Mouse (Mus musculus) liver, embryonic 11.5 days (tissue): ENCODE measurements around the gene Stim2. TPM values are rescaled to one million over a fixed set of nuclear protein-coding genes. Genes with fewer than 3 reads are reported as not detected.

Experiments used
- ATAC-seq: fragments of 200-750 bp; cut with Nextera tagmentation; replicated peaks from 2 replicates; pipeline ENCODE4 v1.8.0; 2017; ENCODE audit warnings: moderate number of reproducible peaks, mild to moderate bottlenecking, moderate TSS enrichment, moderate library complexity; ENCODE audit not compliant: low FRiP score
- DNase-seq: peaks from one replicate; pipeline ENCODE4 v3.0.0-alpha.2; 2017; ENCODE audit warnings: low spot score
- H3K27ac ChIP-seq: fragments of 300-500 bp; sonication (generic); 2 replicates; pipeline ENCODE4 v1.5.1; 2014; ENCODE audit warnings: mild to moderate bottlenecking, low read depth, low read length, control low read depth
- H3K27me3 ChIP-seq: fragments of 300-500 bp; sonication (generic); replicated peaks from 2 replicates; pipeline ENCODE4 v1.6.1; 2014; ENCODE audit warnings: low read length, mixed read lengths; ENCODE audit not compliant: control insufficient read depth, insufficient read depth
- H3K36me3 ChIP-seq: fragments of 300-500 bp; sonication (generic); 2 replicates; pipeline ENCODE4 v1.6.1; 2014; ENCODE audit warnings: mild to moderate bottlenecking, low read length, moderate library complexity, mixed read lengths; ENCODE audit not compliant: control insufficient read depth, insufficient read depth
- H3K4me1 ChIP-seq: fragments of 300-500 bp; sonication (generic); replicated peaks from 2 replicates; pipeline ENCODE4 v1.6.1; 2014; ENCODE audit warnings: low read length, mixed read lengths; ENCODE audit not compliant: control insufficient read depth, insufficient read depth
- H3K4me2 ChIP-seq: fragments of 300-500 bp; sonication (generic); 2 replicates; pipeline ENCODE4 v1.6.1; 2014; ENCODE audit warnings: mild to moderate bottlenecking, control low read depth, moderate library complexity
- H3K4me3 ChIP-seq: fragments of 300-500 bp; sonication (generic); 2 replicates; pipeline ENCODE4 v1.5.1; 2014; ENCODE audit warnings: low read depth, low read length, control low read depth
- H3K9ac ChIP-seq: fragments of 300-500 bp; sonication (generic); 2 replicates; pipeline ENCODE4 v1.6.1; 2014; ENCODE audit warnings: low read depth, low read length, control low read depth
- H3K9me3 ChIP-seq: fragments of 300-500 bp; sonication (generic); 2 replicates; pipeline ENCODE4 v1.6.1; 2016; ENCODE audit warnings: low read length, inconsistent platforms, mixed read lengths; ENCODE audit not compliant: control insufficient read depth
- WGBS: fragments of 180-500 bp; shearing (Covaris S2); extraction: QIAGEN DNeasy Blood & Tissue Kit; methylation state at CpG from one replicate; pipeline ENCODE4 v1.1.7; 2014; 5-methylcytosine and 5-hydroxymethylcytosine counted together
- polyA plus RNA-seq: library from polyadenylated mRNA; unstranded; fragments of >200 nt; fragmentation: Nextera tagmentation; extraction: Ambion mirVana; gene quantifications from 2 replicates; pipeline ENCODE4 v1.2.1, GENCODE M21; 2014

The Stim2 gene
- polyA plus RNA-seq, 1 experiment from 2014 or later = 13.2 TPM

DNA sequence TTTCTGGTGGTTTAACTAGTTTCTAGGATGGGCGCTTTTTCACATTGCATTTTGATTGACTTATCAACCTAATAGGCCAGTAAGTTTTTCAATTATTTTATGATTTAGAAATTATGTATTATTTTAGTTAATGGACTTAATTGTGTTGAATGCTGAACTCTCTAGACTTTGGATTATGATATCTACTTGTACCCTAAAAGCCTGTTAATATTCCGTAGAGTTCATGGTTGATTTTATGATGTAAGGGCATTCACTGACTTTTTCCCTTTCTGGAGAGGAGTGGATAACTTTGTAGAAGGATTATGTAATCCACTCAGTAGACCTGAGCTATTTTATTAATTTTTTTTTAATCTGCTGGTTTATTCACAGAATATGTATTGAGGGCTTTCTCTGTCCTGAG lies 20.6 kb downstream of the Stim2 start:
- Histone ChIP-seq H3K4me2 (no peak overlapping the region), H3K4me1 (no peaks in the 10 kb centered on the region), H3K9ac (no peak overlapping the region), H3K27me3 (no peaks in the 10 kb centered on the region), H3K4me3 (no peak overlapping the region), H3K36me3 (no peaks in the 10 kb centered on the region), H3K9me3 (no peaks in the 10 kb centered on the region), H3K27ac (no peak overlapping the region)
- DNase-seq = no peak
- ATAC-seq = no peak
- WGBS = 84% methylated on average over 2 of the region's 2 CpGs

- Histone ChIP-seq H3K36me3 (no peaks in the 10 kb centered on the region), H3K4me1 (peaks cover 1% of the 10 kb centered on the region; the same call in 1 of the 2 replicates), H3K4me3 (no peak overlapping the region), H3K4me2 (no peak overlapping the region), H3K27ac (no peak overlapping the region), H3K9me3 (no peaks in the 10 kb centered on the region), H3K9ac (no peak overlapping the region), H3K27me3 (no peaks in the 10 kb centered on the region)
- WGBS = 63% methylated on average over 4 of the region's 4 CpGs
- DNase-seq (no peak), ATAC-seq (no peak)
Observed at GRCm38 (mm10) chr5:54019546-54019945, 21.2 kb downstream of the Stim2 start.

DNA sequence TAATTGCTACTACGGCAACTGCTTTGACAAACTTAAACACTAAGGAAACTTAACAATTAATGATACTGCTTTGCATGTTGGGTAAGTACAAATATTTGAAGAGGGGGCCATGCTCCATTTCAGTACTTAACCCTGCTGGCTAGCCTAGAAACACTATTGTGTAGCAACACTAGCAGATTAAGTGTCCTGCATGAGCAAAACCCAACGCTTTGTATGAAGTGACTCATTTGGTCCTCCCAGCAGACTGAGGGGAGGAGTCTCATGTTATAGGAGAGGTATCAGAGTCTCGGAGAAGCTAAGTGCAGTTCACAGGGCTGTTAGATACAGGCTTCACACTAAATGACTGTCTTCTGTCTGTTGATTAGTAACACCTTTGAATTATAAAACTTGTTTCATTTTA lies 26.3 kb downstream of the Stim2 start:
- Histone ChIP-seq H3K9me3 (no peaks in the 10 kb centered on the region), H3K4me1 (peaks cover 4% of the 10 kb centered on the region; the same call in 1 of the 2 replicates), H3K4me2 (no peak overlapping the region), H3K36me3 (no peaks in the 10 kb centered on the region), H3K27ac (no peak overlapping the region), H3K4me3 (no peak overlapping the region), H3K27me3 (no peaks in the 10 kb centered on the region), H3K9ac (no peak overlapping the region)
- WGBS = 63% methylated on average over 3 of the region's 3 CpGs
- ATAC-seq (no peak), DNase-seq (no peak)

- Histone ChIP-seq H3K9me3 (no peaks in the 10 kb centered on the region), H3K27ac (no peak overlapping the region), H3K9ac (no peak overlapping the region), H3K36me3 (no peaks in the 10 kb centered on the region), H3K4me1 (peaks cover 4% of the 10 kb centered on the region; the same call in 1 of the 2 replicates), H3K4me2 (no peak overlapping the region), H3K4me3 (no peak overlapping the region), H3K27me3 (no peaks in the 10 kb centered on the region)
- ATAC-seq = no peak
- WGBS = 79% methylated on average over 2 of the region's 2 CpGs
- DNase-seq = no peak
Observed at GRCm38 (mm10) chr5:54025630-54026029, 27.3 kb downstream of the Stim2 start.

DNA sequence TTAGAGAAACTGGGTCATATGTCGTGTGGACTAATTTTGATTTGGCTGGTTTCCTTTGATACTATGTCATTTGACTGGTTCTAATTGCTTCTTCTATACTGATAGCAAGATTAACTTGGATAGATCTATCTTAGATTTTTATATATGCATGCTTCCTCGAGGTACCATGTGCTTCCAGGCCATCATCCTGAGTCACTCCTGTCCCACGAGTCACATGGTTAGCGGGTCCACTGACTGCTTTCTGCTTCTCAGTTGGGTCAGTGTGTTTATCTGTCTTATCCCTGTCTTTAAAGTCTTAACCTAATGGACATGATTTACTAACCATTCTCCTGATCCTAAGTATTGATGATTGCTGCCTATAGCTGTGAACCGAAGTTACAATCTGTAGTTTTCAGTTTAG lies 34.9 kb downstream of the Stim2 start:
- 79% methylated on average over 5 of the region's 5 CpGs for WGBS
- H3K4me3 ChIP-seq = no peak overlapping the region
- no peaks in the 10 kb centered on the region for H3K9me3 ChIP-seq
- H3K4me2 ChIP-seq = no peak overlapping the region
- no peak for ATAC-seq
- no peak for DNase-seq
- H3K9ac ChIP-seq = no peak overlapping the region
- no peaks in the 10 kb centered on the region for H3K36me3 ChIP-seq
- H3K4me1 ChIP-seq = no peaks in the 10 kb centered on the region; the same call in 1 of the 2 replicates
- H3K27me3 ChIP-seq = no peaks in the 10 kb centered on the region
- H3K27ac ChIP-seq = no peak overlapping the region

- Histone ChIP-seq H3K9ac (no peak overlapping the region), H3K4me1 (no peaks in the 10 kb centered on the region; the same call in 1 of the 2 replicates), H3K4me2 (no peak overlapping the region), H3K9me3 (no peaks in the 10 kb centered on the region), H3K36me3 (no peaks in the 10 kb centered on the region), H3K27me3 (no peaks in the 10 kb centered on the region), H3K27ac (no peak overlapping the region), H3K4me3 (no peak overlapping the region)
- ATAC-seq (no peak), DNase-seq (no peak)
- WGBS = 56% methylated on average over 1 of the region's 1 CpGs
Observed at GRCm38 (mm10) chr5:54034680-54035079, 36.4 kb downstream of the Stim2 start.

DNA sequence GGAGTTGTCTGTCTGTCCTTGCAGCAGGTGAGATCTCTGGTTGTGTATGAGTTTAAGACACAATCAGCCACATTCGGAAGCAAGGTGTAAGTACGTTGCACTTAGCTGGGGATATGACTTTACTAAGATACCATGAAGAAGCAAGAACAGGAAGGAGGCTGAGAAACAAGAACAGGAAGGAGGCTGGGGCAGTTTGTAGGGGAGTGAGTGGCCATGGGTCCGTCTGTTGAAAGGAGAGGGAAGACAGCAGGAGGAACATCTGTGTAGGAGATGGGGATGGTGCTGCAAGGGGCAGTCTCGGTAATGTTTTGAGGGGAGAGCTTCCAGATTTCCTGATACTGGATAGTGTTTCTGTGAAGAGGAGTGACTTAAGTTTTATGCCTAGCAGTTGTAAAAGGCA lies 40.3 kb downstream of the Stim2 start:
- 48% methylated on average over 4 of the region's 4 CpGs for WGBS
- Histone ChIP-seq H3K9me3 (no peaks in the 10 kb centered on the region), H3K4me3 (no peak overlapping the region), H3K4me2 (no peak overlapping the region), H3K27ac (no peak overlapping the region), H3K27me3 (no peaks in the 10 kb centered on the region), H3K9ac (no peak overlapping the region), H3K36me3 (no peaks in the 10 kb centered on the region), H3K4me1 (no peaks in the 10 kb centered on the region; the same call in 1 of the 2 replicates)
- DNase-seq = no peak
- no peak for ATAC-seq

GRCm38 (mm10) chr5:54040527-54040926 lies 42.2 kb downstream of the Stim2 start:
- Histone ChIP-seq H3K4me1 (peaks cover 13% of the 10 kb centered on the region), H3K36me3 (no peaks in the 10 kb centered on the region), H3K9me3 (no peaks in the 10 kb centered on the region), H3K27me3 (no peaks in the 10 kb centered on the region), H3K4me2 (no peak overlapping the region), H3K9ac (no peak overlapping the region), H3K4me3 (no peak overlapping the region), H3K27ac (no peak overlapping the region)
- ATAC-seq (no peak), DNase-seq (no peak)
- 76% methylated on average over 8 of the region's 8 CpGs for WGBS

GRCm38 (mm10) chr5:54042013-54042412 lies 43.7 kb downstream of the Stim2 start:
- no peak overlapping the region for H3K9ac ChIP-seq
- no peak overlapping the region for H3K27ac ChIP-seq
- peaks cover 22% of the 10 kb centered on the region for H3K4me1 ChIP-seq
- 90% methylated on average over 7 of the region's 7 CpGs for WGBS
- no peaks in the 10 kb centered on the region for H3K36me3 ChIP-seq
- ATAC-seq (no peak), DNase-seq (no peak)
- no peaks in the 10 kb centered on the region for H3K27me3 ChIP-seq
- no peaks in the 10 kb centered on the region for H3K9me3 ChIP-seq
- no peak overlapping the region for H3K4me2 ChIP-seq
- H3K4me3 ChIP-seq = no peak overlapping the region
